Mouse (Mus musculus) midbrain, embryonic 13.5 days (tissue): ENCODE measurements around the gene Ccdc42. TPM values are rescaled to one million over a fixed set of nuclear protein-coding genes. Genes with fewer than 3 reads are reported as not detected.

Source experiments
- ATAC-seq: fragments of 200-750 bp; cut with Nextera tagmentation; 2 replicates; pipeline ENCODE4 v1.8.0; 2017; ENCODE audit warnings: mild to moderate bottlenecking, moderate TSS enrichment, moderate library complexity
- H3K27ac ChIP-seq: fragments of 300-500 bp; sonication (generic); 2 replicates; pipeline ENCODE4 v1.5.1; 2015; ENCODE audit warnings: inconsistent platforms, mild to moderate bottlenecking, moderate library complexity
- H3K27me3 ChIP-seq: fragments of 300-500 bp; sonication (generic); 2 replicates; pipeline ENCODE4 v1.6.1; 2015; ENCODE audit warnings: mild to moderate bottlenecking, inconsistent platforms
- H3K36me3 ChIP-seq: fragments of 300-500 bp; sonication (generic); 2 replicates; pipeline ENCODE4 v1.6.1; 2015; ENCODE audit warnings: mild to moderate bottlenecking, inconsistent platforms
- H3K4me1 ChIP-seq: fragments of 300-500 bp; sonication (generic); replicated peaks from 2 replicates; pipeline ENCODE4 v1.6.1; 2015; ENCODE audit warnings: inconsistent platforms
- H3K4me2 ChIP-seq: fragments of 300-500 bp; sonication (generic); replicated peaks from 2 replicates; pipeline ENCODE4 v1.6.1; 2015; ENCODE audit warnings: moderate library complexity, mild to moderate bottlenecking, inconsistent platforms
- H3K4me3 ChIP-seq: fragments of 300-500 bp; sonication (generic); replicated peaks from 2 replicates; pipeline ENCODE4 v1.5.1; 2015; ENCODE audit warnings: mild to moderate bottlenecking, inconsistent platforms
- H3K9ac ChIP-seq: fragments of 300-500 bp; sonication (generic); replicated peaks from 2 replicates; pipeline ENCODE4 v1.6.1; 2015; ENCODE audit warnings: mild to moderate bottlenecking, inconsistent platforms
- H3K9me3 ChIP-seq: fragments of 300-500 bp; sonication (generic); 2 replicates; pipeline ENCODE4 v1.6.1; 2016; ENCODE audit warnings: mild to moderate bottlenecking, inconsistent platforms
- WGBS: fragments of 180-500 bp; shearing (Covaris S2); methylation state at CpG from one replicate; pipeline ENCODE4 v1.1.7; 2015; 5-methylcytosine and 5-hydroxymethylcytosine counted together
- polyA plus RNA-seq: library from polyadenylated mRNA; unstranded; fragments of >200 nt; fragmentation: Nextera tagmentation; extraction: Ambion mirVana; gene quantifications from 2 replicates; pipeline ENCODE4 v1.2.1, GENCODE M21; 2015

Gene Ccdc42
- polyA plus RNA-seq, 1 experiment from 2014 or later: 0.15 TPM

DNA sequence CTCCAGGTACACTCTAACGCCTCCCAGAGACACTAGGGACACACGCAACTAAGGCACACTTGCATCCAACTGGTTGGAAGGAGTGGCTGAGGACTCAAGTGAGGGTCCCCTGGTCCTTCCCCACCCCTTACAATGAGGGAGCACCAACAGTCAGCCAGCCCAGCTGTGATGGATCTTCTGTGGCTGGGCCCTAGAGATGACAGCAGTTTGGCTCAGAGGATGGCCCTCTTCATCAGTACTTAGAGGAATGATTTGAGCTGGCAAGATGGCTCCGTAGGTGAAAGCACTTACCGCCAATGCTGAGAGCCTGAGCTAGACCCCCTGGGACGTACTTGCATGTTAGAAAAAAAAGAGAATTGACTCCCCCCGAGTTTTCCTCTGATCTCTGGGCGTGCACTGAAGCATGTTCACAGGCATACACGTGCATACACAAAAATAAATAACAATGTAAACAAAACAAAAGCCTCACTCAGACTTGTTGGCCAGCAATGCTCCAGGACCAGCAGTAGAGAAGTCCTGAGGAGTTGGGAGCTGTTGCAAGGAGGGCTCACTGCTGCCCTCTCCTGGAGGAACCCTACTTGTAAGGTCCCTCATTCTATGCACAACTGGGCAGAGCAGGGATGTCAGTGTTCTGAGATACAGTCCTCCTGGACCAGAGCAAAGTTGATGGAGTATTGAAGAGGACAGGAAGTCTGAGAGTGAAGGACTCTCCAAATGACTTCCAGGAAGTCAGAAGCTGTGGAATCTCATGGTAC, 2.4 kb downstream of the Ccdc42 start:
- Histone ChIP-seq H3K36me3 (no peaks in the 10 kb centered on the region), H3K9me3 (no peaks in the 10 kb centered on the region), H3K27me3 (peaks cover 5% of the 10 kb centered on the region; the same call in 1 of the 2 replicates), H3K9ac (no peak overlapping the region), H3K4me1 (peaks cover 4% of the 10 kb centered on the region; the same call in 1 of the 2 replicates), H3K4me2 (no peak overlapping the region), H3K4me3 (no peak overlapping the region), H3K27ac (no peak overlapping the region)
- no peak for ATAC-seq
- 72% methylated on average over 8 of the region's 8 CpGs for WGBS

DNA sequence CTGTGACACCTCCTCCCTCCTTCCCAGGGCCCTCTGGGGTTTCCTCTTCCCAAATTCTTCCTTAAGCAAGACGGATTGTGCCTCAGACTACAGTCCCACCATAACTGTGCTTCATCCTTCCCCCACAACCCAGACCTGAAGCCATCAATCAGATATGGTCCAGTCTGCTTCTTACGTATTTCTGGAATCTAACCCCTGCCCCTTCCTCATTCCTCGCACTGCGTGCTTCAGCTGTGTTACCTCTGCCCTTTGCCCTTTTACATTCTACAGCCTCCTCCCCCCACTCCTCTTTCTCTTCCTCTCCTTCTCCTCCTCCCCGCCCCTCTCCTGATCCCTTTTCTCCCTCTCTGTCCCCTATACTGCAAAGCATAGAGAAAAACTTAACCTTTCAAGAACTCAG, 4.9 kb downstream of the Ccdc42 start:
- Histone ChIP-seq H3K9me3 (no peaks in the 10 kb centered on the region), H3K4me3 (no peak overlapping the region), H3K9ac (peak overlapping the region; percentile 20; the same call in 1 of the 2 replicates), H3K27me3 (peaks cover 5% of the 10 kb centered on the region; the same call in 1 of the 2 replicates), H3K4me2 (no peak overlapping the region), H3K36me3 (no peaks in the 10 kb centered on the region), H3K27ac (no peak overlapping the region), H3K4me1 (peaks cover 4% of the 10 kb centered on the region; the same call in 1 of the 2 replicates)
- WGBS: 13% methylated on average over 5 of the region's 5 CpGs
- no peak for ATAC-seq

DNA sequence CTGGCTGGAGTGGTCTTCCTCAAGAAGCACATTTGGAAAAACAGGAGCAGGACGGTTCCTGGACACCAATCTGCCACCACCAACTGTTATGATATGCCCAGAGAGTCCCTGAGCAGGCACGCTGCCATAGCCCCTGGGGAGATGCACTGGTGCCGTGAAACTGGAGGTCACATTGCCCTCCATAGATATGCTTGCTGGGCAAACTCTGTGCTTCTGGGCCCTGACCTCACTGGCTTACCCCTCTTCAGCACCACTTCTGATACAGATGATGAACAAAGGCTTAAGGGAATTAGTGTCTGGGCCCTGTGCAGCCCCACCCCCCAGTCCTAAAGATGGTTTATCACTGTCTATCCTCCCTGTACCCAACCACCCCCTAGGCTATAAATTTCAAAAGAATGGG, 6.4 kb downstream of the Ccdc42 start:
- no peak for ATAC-seq

DNA sequence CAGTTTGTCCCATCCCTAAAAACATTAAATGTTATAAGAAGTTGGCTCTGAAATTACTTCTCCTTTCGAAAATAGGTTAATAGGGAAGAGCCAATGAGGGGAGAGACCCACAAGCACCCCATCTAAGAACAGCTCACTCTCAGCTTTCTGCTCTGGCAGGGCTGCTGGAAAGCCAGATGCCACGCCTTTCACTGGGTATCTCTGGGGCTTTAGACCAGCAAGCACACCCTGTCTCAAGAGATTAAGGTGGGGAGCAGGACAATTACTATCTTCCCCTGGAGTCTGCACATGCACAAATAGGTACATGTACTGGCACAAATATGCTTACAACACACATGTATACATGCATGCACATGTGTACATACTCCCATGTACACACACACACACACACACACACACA, 11.1 kb downstream of the Ccdc42 start:
- no peak overlapping the region for H3K4me2 ChIP-seq
- no peak for ATAC-seq
- no peak overlapping the region for H3K27ac ChIP-seq
- H3K4me1 ChIP-seq: peaks cover 17% of the 10 kb centered on the region
- no peak overlapping the region for H3K4me3 ChIP-seq
- H3K27me3 ChIP-seq: no peaks in the 10 kb centered on the region
- H3K9me3 ChIP-seq: no peaks in the 10 kb centered on the region
- H3K36me3 ChIP-seq: no peaks in the 10 kb centered on the region
- WGBS: 84% methylated on average over 2 of the region's 2 CpGs
- no peak overlapping the region for H3K9ac ChIP-seq

More for the DNA sequence above, 6.4 kb downstream of the Ccdc42 start:
- Histone ChIP-seq H3K9ac (no peak overlapping the region), H3K27ac (no peak overlapping the region; the same call in 1 of the 2 replicates), H3K27me3 (peaks cover 5% of the 10 kb centered on the region; the same call in 1 of the 2 replicates), H3K4me3 (no peak overlapping the region), H3K4me1 (peaks cover 4% of the 10 kb centered on the region; the same call in 1 of the 2 replicates), H3K4me2 (no peak overlapping the region), H3K36me3 (no peaks in the 10 kb centered on the region), H3K9me3 (no peaks in the 10 kb centered on the region)
- WGBS: 61% methylated on average over 3 of the region's 3 CpGs

DNA sequence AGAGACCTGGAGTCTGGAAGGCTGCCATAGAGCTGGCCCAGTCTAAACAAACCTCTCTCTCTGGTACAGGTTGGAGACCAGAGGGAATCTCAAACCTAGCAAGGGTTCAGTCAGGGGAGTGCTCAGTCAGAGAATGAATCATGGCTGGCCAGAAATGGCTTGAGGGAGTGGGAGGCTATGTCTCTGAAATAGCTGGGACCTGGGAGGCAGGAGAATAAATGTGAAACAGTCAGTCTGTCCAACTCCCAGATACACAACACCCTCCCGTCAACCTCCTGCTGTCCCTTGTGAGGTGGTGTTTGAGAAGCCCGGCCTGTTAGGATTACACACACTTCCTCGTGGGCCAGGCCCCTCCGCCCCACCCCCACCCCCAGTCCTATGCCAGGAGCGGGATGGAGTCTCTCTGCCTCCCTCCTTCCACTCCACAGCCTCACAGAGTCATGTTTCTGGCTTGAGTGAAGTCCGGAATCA, 13.8 kb downstream of the Ccdc42 start:
- Histone ChIP-seq H3K27ac (no peak overlapping the region), H3K36me3 (no peaks in the 10 kb centered on the region), H3K4me2 (no peak overlapping the region), H3K27me3 (no peaks in the 10 kb centered on the region), H3K9ac (no peak overlapping the region), H3K9me3 (no peaks in the 10 kb centered on the region), H3K4me3 (no peak overlapping the region), H3K4me1 (peaks cover 17% of the 10 kb centered on the region)
- WGBS: 38% methylated on average over 6 of the region's 6 CpGs
- no peak for ATAC-seq

DNA sequence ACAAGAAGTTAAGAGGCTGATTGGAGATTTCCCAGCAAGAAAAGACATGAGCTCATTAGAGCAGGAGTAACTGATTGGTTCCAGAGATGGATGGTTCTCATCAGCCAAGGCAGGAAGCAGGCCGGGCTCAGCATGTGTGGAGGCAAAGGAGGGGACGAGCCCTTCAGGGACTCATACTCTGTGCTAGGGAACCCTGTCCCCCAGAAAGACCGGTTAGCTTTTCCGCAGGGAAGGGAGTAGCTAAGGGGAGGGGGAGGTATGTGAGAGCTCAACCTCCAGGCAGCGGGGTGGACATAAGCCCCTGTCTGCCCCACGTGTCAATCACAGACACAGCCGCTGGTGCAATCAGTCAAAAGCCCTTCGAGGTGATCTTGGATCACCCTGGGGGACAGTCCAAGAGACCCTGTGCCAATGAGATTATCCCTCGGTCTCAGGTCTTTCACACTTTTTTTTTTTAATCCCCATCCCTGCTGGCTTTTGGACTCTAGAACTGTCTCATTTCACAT, 14.7 kb downstream of the Ccdc42 start:
- Histone ChIP-seq H3K9ac (no peak overlapping the region), H3K4me3 (no peak overlapping the region), H3K36me3 (no peaks in the 10 kb centered on the region), H3K27me3 (no peaks in the 10 kb centered on the region), H3K9me3 (no peaks in the 10 kb centered on the region), H3K27ac (no peak overlapping the region), H3K4me1 (peaks cover 17% of the 10 kb centered on the region), H3K4me2 (no peak overlapping the region)
- WGBS: 5% methylated on average over 9 of the region's 9 CpGs
- ATAC-seq: peak; percentile 65

DNA sequence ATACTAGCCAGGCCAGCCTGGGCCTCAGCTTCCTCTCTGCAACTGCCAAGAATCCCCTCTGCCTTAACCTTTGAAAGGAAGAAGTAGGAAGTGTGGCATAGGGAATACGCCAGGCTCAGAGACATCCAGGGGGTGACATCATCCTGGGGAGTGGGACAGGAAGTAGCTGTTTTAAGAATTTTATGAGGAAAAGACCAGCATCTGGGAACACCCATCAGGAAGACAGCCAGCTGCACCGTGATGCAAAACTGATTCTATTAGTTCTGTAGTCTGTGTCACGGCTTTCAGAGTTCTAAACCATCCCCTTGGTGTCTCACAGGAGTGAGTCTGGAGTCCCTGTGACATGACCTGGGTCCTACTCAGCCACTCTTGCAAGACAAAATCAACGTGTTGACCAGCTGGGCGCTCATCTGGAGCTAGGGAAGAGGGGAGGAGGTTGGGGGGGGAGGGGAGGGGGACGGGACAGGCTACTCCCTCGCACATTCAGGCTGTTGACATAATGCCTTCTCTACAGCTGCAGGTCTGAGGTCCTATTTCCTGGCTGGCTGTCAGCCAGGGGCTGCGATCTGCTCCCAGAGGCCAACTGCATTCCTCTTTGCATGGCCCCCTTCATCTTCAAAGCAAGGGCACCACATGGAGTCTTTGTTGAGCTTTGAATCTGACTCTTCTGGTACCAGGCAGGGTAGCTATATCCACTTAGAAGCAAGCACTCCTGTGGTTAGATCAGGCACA, 15.5 kb downstream of the Ccdc42 start:
- no peak overlapping the region for H3K27ac ChIP-seq
- 16% methylated on average over 8 of the region's 8 CpGs for WGBS

DNA sequence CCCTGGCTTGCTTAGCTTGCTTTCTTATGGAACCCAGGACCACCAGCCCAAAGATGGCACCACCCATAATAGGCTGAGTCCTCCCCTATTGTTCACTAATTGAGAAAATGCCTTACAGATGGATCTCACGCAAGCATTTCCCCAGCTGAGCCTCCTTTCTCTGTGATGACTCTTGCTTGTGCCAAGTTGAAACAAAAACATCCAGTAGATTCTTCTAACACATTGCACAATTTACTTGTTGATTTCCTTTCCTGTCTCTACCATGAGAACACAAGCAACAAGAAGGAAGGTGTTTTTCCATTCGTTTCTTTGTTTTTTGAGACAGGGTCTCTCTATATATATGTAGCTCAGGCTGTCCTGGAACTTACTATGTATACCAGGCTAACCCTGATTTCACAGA, 20.2 kb downstream of the Ccdc42 start:
- no peak overlapping the region for H3K9ac ChIP-seq
- no peak overlapping the region for H3K27ac ChIP-seq
- no peak overlapping the region for H3K4me3 ChIP-seq
- no peak overlapping the region for H3K4me2 ChIP-seq
- peaks cover 7% of the 10 kb centered on the region; the same call in 1 of the 2 replicates for H3K4me1 ChIP-seq
- H3K9me3 ChIP-seq: no peaks in the 10 kb centered on the region
- no peak for ATAC-seq
- WGBS: 79% methylated on average over 2 of the region's 2 CpGs
- no peaks in the 10 kb centered on the region for H3K36me3 ChIP-seq
- H3K27me3 ChIP-seq: no peaks in the 10 kb centered on the region

More for the DNA sequence above, 15.5 kb downstream of the Ccdc42 start:
- no peak overlapping the region for H3K9ac ChIP-seq
- no peaks in the 10 kb centered on the region for H3K27me3 ChIP-seq
- H3K4me1 ChIP-seq: peaks cover 17% of the 10 kb centered on the region
- H3K9me3 ChIP-seq: no peaks in the 10 kb centered on the region
- H3K4me3 ChIP-seq: no peak overlapping the region
- no peaks in the 10 kb centered on the region for H3K36me3 ChIP-seq
- ATAC-seq: no peak; the same call in 1 of the 2 replicates
- no peak overlapping the region for H3K4me2 ChIP-seq

DNA sequence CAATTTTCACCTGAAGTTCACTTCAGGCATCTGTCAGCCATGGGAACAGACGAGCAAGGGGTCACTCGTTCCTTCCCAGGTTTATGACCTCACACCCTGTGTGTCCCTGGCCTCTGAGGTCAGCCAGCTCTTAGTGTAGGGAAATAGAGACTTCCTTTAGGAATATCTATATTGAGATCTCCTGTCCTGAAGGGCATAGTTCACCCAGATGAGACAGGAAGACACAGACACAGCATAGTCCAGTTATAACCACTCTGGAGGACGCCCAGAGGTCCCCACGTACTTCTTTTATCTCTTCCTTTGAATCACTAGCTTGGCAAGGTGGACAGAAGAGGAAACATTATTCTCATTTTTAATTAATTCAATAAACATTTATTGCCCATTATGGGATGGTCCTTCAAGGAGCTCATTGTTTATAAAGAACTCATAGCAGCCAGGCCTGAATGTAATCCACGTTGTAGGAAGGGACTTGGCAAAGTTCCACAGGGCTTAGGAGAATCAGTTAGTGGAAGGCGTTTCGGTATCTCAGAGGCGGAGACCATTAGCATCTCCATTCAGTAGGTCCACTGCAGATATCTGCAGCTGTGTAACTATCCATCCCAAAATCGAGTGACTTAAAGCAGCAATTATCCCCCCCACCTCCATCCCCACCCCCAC, 23.2 kb downstream of the Ccdc42 start:
- Histone ChIP-seq H3K9me3 (no peaks in the 10 kb centered on the region), H3K4me2 (no peak overlapping the region), H3K4me3 (no peak overlapping the region), H3K27me3 (no peaks in the 10 kb centered on the region), H3K9ac (no peak overlapping the region), H3K36me3 (no peaks in the 10 kb centered on the region), H3K27ac (no peak overlapping the region), H3K4me1 (no peaks in the 10 kb centered on the region)
- ATAC-seq: no peak
- 72% methylated on average over 9 of the region's 9 CpGs for WGBS

DNA sequence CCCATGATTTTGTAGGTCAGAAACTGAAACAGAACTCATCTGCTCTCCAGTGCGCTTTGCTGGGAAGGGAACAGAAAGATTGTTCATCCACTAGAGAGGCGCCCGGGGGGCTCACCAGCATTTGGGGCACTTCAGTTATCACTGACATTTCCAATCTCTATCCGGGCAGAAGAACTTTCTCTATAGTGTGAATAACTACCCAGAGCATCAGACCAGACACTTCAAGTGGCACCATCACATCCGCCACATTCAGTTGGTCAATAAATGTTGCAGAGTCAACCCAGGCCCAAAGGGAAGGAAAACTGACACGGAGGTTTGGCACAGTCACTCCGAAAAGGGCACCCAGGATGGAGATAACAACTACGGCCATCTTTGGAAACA, 23.7 kb downstream of the Ccdc42 start:
- no peak overlapping the region for H3K4me2 ChIP-seq
- no peak for ATAC-seq
- H3K9me3 ChIP-seq: no peaks in the 10 kb centered on the region
- 94% methylated on average over 8 of the region's 8 CpGs for whole genome bisulfite sequencing
- H3K4me3 ChIP-seq: no peak overlapping the region
- no peak overlapping the region for H3K9ac ChIP-seq
- no peaks in the 10 kb centered on the region for H3K36me3 ChIP-seq
- no peaks in the 10 kb centered on the region for H3K4me1 ChIP-seq
- no peaks in the 10 kb centered on the region for H3K27me3 ChIP-seq
- H3K27ac ChIP-seq: no peak overlapping the region

DNA sequence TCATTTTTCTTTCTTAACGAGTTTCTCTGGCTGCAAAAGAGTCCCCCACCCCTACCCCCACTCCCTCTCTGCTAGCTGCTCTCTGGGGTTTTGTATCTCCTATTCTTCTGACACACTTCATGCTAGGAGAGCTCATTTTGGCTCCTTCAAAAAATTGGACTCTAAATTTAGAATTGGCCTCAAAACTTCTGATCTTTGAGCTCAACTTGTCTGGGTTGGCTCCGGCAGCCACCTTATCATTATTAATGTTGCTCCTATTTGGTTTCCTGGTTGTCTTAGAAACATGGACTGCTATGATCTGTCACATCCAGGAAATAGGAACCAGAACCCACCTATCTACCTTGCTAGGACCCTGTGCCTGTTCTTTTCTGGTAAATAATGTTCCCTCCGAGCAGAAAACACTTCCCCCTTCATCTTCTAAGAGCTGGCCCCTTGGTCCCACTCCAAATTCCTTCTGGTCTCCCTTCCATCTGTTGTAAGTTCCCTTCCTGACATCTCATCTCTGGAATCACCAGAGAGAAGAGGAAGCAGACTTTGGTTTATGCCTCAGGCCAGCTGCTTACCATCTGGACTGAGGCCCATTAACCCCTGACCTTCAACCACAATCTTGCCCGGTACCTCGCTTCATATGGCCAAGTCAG, 26.4 kb downstream of the Ccdc42 start:
- H3K36me3 ChIP-seq: no peaks in the 10 kb centered on the region
- no peak overlapping the region for H3K27ac ChIP-seq
- no peak overlapping the region for H3K4me2 ChIP-seq
- H3K9ac ChIP-seq: no peak overlapping the region
- no peaks in the 10 kb centered on the region for H3K27me3 ChIP-seq
- no peak overlapping the region for H3K4me3 ChIP-seq
- no peak for ATAC-seq
- H3K4me1 ChIP-seq: no peaks in the 10 kb centered on the region
- 76% methylated on average over 5 of the region's 5 CpGs for WGBS
- no peaks in the 10 kb centered on the region for H3K9me3 ChIP-seq
